Mouse (Mus musculus): ENCODE data around the gene Sema6c. TPM values are rescaled to one million over a fixed set of nuclear protein-coding genes. Genes with fewer than 3 reads are reported as not detected.
A peak's percentile ranks its signal among the peaks of the same experiment; 100 is the strongest.

The Sema6c gene
- total and polyA plus RNA-seq, 2 experiments: 0.65 to 2.9 TPM

GRCm38 (mm10) chr3:95217255-95218134 is 57.2 kb downstream of the Sema6c start, which contains the start of gene Gabpb2:
Gene Gabpb2, minus strand, starts transcription at chr3:95217916.
- Histone ChIP-seq H3K36me3 (ENCODE audit: control insufficient read depth, insufficient read depth, low read length) (peaks cover 4% of the 10 kb centered on the region), H3K27me3 (ENCODE audit: control insufficient read depth, insufficient read depth, low read length) (no peaks in the 10 kb centered on the region), H3K27ac (replicated peaks; ENCODE audit: insufficient read depth, low read depth, low read length) (peak within 1 kb of the TSS; percentile 74), H3K79me2 (ENCODE audit: control insufficient read depth, insufficient read depth, low read length) (peaks cover 4% of the 10 kb centered on the region; the same call in 1 of the 2 replicates), H3K4me1 (ENCODE audit: control insufficient read depth, insufficient read depth, low read length) (peaks cover 11% of the 10 kb centered on the region), H3K4me3 (ENCODE audit: insufficient read depth, low read depth, low read length) (peak within 1 kb of the TSS; percentile 74), H3K9ac (ENCODE audit: low read depth, low read length) (peak within 1 kb of the TSS; percentile 76)
- peak; percentile 83 for DNase-seq (ENCODE audit: extremely low read depth, low read depth, low spot score)
- under 1% methylated on average over 56 of the region's 56 CpGs for WGBS
- TF ChIP-seq POLR2A (IDR thresholded peaks at IDR 0.05; ENCODE audit: extremely low read depth, insufficient read depth, low read length) (0 out of 2 replicates have a peak, but pooled peaks have one; percentile 48), CTCF (IDR thresholded peaks at IDR 0.05; ENCODE audit: low read depth, low read length) (peak; percentile 88)

DNA sequence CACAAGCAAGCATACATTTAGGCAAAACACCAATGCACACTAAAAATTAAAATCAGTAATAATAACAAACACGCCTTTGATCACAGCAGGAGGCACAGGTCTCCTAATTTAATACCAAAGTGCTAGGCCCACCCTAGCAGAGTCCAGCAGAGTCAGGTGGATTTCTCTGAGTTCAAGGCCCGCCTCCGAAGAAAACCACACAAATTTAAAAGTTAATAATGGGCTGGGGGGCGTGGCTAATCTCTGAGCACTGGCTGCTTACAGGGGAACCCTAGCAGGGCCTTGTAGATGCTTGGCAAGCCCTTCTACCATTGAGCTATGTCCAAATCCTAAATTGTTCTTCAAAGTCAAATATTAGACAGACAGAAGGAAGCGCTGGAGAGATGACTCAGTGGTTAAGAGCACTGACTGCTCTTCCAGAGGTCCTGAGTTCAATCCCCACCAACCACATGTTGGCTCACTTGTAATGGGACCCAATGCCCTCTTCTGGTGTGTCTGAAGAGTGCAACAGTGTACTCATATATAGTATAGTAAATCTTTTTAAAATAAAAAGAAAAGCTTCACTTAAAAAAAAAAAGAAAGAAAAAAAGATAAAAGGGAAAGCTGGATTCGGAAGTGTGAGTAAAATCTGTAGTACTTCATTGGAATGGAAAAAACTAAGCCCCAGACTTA is 58.3 kb downstream of the Sema6c start:
- Histone ChIP-seq H3K79me2 (ENCODE audit: control insufficient read depth, insufficient read depth, low read length) (peaks cover 4% of the 10 kb centered on the region; the same call in 1 of the 2 replicates), H3K9ac (ENCODE audit: low read depth, low read length) (no peak overlapping the region), H3K27me3 (ENCODE audit: control insufficient read depth, insufficient read depth, low read length) (no peaks in the 10 kb centered on the region), H3K4me3 (ENCODE audit: insufficient read depth, low read depth, low read length) (no peak overlapping the region), H3K36me3 (ENCODE audit: control insufficient read depth, insufficient read depth, low read length) (peaks cover 4% of the 10 kb centered on the region), H3K4me1 (ENCODE audit: control insufficient read depth, insufficient read depth, low read length) (peaks cover 11% of the 10 kb centered on the region), H3K27ac (replicated peaks; ENCODE audit: insufficient read depth, low read depth, low read length) (no peak overlapping the region)
- 68% methylated on average over 6 of the region's 6 CpGs for WGBS
- DNase-seq (ENCODE audit: extremely low read depth, low read depth, low spot score): no peak
- no peak for TF ChIP-seq POLR2A (IDR thresholded peaks at IDR 0.05; ENCODE audit: extremely low read depth, insufficient read depth, low read length)
- no peak for TF ChIP-seq CTCF (IDR thresholded peaks at IDR 0.05; ENCODE audit: low read depth, low read length)

- 84% methylated on average over 2 of the region's 2 CpGs for WGBS
- no peak for TF ChIP-seq CTCF (IDR thresholded peaks at IDR 0.05; ENCODE audit: low read depth, low read length)
- no peak for TF ChIP-seq POLR2A (IDR thresholded peaks at IDR 0.05; ENCODE audit: extremely low read depth, insufficient read depth, low read length)
- H3K4me1 ChIP-seq (ENCODE audit: control insufficient read depth, insufficient read depth, low read length): peaks cover 2% of the 10 kb centered on the region; the same call in 1 of the 2 replicates
- H3K27ac ChIP-seq (replicated peaks; ENCODE audit: insufficient read depth, low read depth, low read length): no peak overlapping the region
- H3K79me2 ChIP-seq (ENCODE audit: control insufficient read depth, insufficient read depth, low read length): no peaks in the 10 kb centered on the region
- no peaks in the 10 kb centered on the region for H3K27me3 ChIP-seq (ENCODE audit: control insufficient read depth, insufficient read depth, low read length)
- H3K4me3 ChIP-seq (ENCODE audit: insufficient read depth, low read depth, low read length): no peak overlapping the region
- DNase-seq (ENCODE audit: extremely low read depth, low read depth, low spot score): no peak
- H3K9ac ChIP-seq (ENCODE audit: low read depth, low read length): no peak overlapping the region
- no peaks in the 10 kb centered on the region for H3K36me3 ChIP-seq (ENCODE audit: control insufficient read depth, insufficient read depth, low read length)
Measured at GRCm38 (mm10) chr3:95223041-95223440, 62.8 kb downstream of the Sema6c start.

Other genes with a start within 250 kb of the Sema6c start
- 631 and 642 TPM in 2 replicates for gene Selenbp1, start 227.4 kb upstream of the Sema6c start, total RNA-seq (2014; rRNA removed)
- gene Selenbp1, start 227.4 kb upstream of the Sema6c start, polyA plus RNA-seq (2012; rRNA removed): 641 and 744 TPM in 2 replicates
- 6.4 and 7.0 TPM in 2 replicates for gene Rfx5, start 206.4 kb upstream of the Sema6c start, total RNA-seq (2014; rRNA removed)
- gene Rfx5, start 206.4 kb upstream of the Sema6c start, polyA plus RNA-seq (2012; rRNA removed): 6.0 and 7.1 TPM in 2 replicates
- gene Pi4kb, start 185.7 kb upstream of the Sema6c start, total RNA-seq (2014; rRNA removed): 26.5 and 30.8 TPM in 2 replicates
- 25.3 and 26.0 TPM in 2 replicates for gene Pi4kb, start 185.7 kb upstream of the Sema6c start, polyA plus RNA-seq (2012; rRNA removed)
- gene Zfp687, start 145.0 kb upstream of the Sema6c start, total RNA-seq (2014; rRNA removed): 2.1 and 3.2 TPM in 2 replicates
- 6.8 and 8.8 TPM in 2 replicates for gene Zfp687, start 145.0 kb upstream of the Sema6c start, polyA plus RNA-seq (2012; rRNA removed)
- gene Psmd4, start 117.8 kb upstream of the Sema6c start, total RNA-seq (2014; rRNA removed): 140 and 156 TPM in 2 replicates
- gene Psmd4, start 117.8 kb upstream of the Sema6c start, polyA plus RNA-seq (2012; rRNA removed): 132 and 134 TPM in 2 replicates
- gene Pip5k1a, start 53.5 kb upstream of the Sema6c start, total RNA-seq (2014; rRNA removed): 4.5 and 5.6 TPM in 2 replicates
- 5.2 and 6.7 TPM in 2 replicates for gene Pip5k1a, start 53.5 kb upstream of the Sema6c start, polyA plus RNA-seq (2012; rRNA removed)
- gene Vps72, start 49.4 kb upstream of the Sema6c start, total RNA-seq (2014; rRNA removed): 9.9 and 12.7 TPM in 2 replicates
- 25.1 and 27.4 TPM in 2 replicates for gene Vps72, start 49.4 kb upstream of the Sema6c start, polyA plus RNA-seq (2012; rRNA removed)
- gene Tmod4, start 36.0 kb upstream of the Sema6c start, total RNA-seq (2014; rRNA removed): 0.65 TPM in 1 of 2 replicates, not detected in the other
- gene Tmod4, start 36.0 kb upstream of the Sema6c start, polyA plus RNA-seq (2012; rRNA removed): 0.25 TPM in 1 of 2 replicates, not detected in the other
- 12.6 and 13.3 TPM in 2 replicates for gene Scnm1, start 26.4 kb upstream of the Sema6c start, total RNA-seq (2014; rRNA removed)
- 15.2 and 17.7 TPM in 2 replicates for gene Scnm1, start 26.4 kb upstream of the Sema6c start, polyA plus RNA-seq (2012; rRNA removed)
- gene Lysmd1, start 26.4 kb upstream of the Sema6c start, total RNA-seq (2014; rRNA removed): 7.0 and 7.9 TPM in 2 replicates
- gene Lysmd1, start 26.4 kb upstream of the Sema6c start, polyA plus RNA-seq (2012; rRNA removed): 6.1 and 6.5 TPM in 2 replicates
- 2.3 and 2.8 TPM in 2 replicates for gene Tnfaip8l2, start 18.1 kb upstream of the Sema6c start, total RNA-seq (2014; rRNA removed)
- gene Tnfaip8l2, start 18.1 kb upstream of the Sema6c start, polyA plus RNA-seq (2012; rRNA removed): 2.7 and 4.0 TPM in 2 replicates
- gene Gabpb2, start 57.5 kb downstream of the Sema6c start, total RNA-seq (2014; rRNA removed): 13.7 and 17.6 TPM in 2 replicates
- gene Gabpb2, start 57.5 kb downstream of the Sema6c start, polyA plus RNA-seq (2012; rRNA removed): 4.4 and 6.1 TPM in 2 replicates
- gene Cdc42se1, start 68.3 kb downstream of the Sema6c start, total RNA-seq (2014; rRNA removed): 8.9 and 12.3 TPM in 2 replicates
- 12.4 and 13.1 TPM in 2 replicates for gene Cdc42se1, start 68.3 kb downstream of the Sema6c start, polyA plus RNA-seq (2012; rRNA removed)
- gene Mllt11, start 71.7 kb downstream of the Sema6c start, total RNA-seq (2014; rRNA removed): 0.81 and 0.83 TPM in 2 replicates
- 0.81 and 1.4 TPM in 2 replicates for gene Mllt11, start 71.7 kb downstream of the Sema6c start, polyA plus RNA-seq (2012; rRNA removed)
- gene Gm128, start 81.1 kb downstream of the Sema6c start, total RNA-seq (2014; rRNA removed): 0.09 TPM in 1 of 2 replicates, not detected in the other
- gene Gm128, start 81.1 kb downstream of the Sema6c start, polyA plus RNA-seq (2012; rRNA removed): 0.06 TPM in 1 of 2 replicates, not detected in the other
- gene Bnipl, start 90.7 kb downstream of the Sema6c start, total RNA-seq (2014; rRNA removed): 0.07 TPM in 1 of 2 replicates, not detected in the other
- 0.16 TPM in 1 of 2 replicates, not detected in the other for gene Bnipl, start 90.7 kb downstream of the Sema6c start, polyA plus RNA-seq (2012; rRNA removed)
- 56.6 and 63.6 TPM in 2 replicates for gene Mindy1, start 120.9 kb downstream of the Sema6c start, total RNA-seq (2014; rRNA removed)
- gene Mindy1, start 120.9 kb downstream of the Sema6c start, polyA plus RNA-seq (2012; rRNA removed): 122 and 137 TPM in 2 replicates
- gene Prune1, start 121.6 kb downstream of the Sema6c start, total RNA-seq (2014; rRNA removed): 7.6 and 7.8 TPM in 2 replicates
- 11.3 and 12.8 TPM in 2 replicates for gene Prune1, start 121.6 kb downstream of the Sema6c start, polyA plus RNA-seq (2012; rRNA removed)
- 0.54 and 0.55 TPM in 2 replicates for gene Anxa9, start 146.7 kb downstream of the Sema6c start, total RNA-seq (2014; rRNA removed)
- gene Anxa9, start 146.7 kb downstream of the Sema6c start, polyA plus RNA-seq (2012; rRNA removed): 0.47 and 0.91 TPM in 2 replicates
- gene Cers2, start 154.3 kb downstream of the Sema6c start, total RNA-seq (2014; rRNA removed): 283 and 284 TPM in 2 replicates
- gene Cers2, start 154.3 kb downstream of the Sema6c start, polyA plus RNA-seq (2012; rRNA removed): 266 and 271 TPM in 2 replicates
- gene Setdb1, start 196.7 kb downstream of the Sema6c start, total RNA-seq (2014; rRNA removed): 13.3 and 15.7 TPM in 2 replicates
- 6.3 and 8.6 TPM in 2 replicates for gene Setdb1, start 196.7 kb downstream of the Sema6c start, polyA plus RNA-seq (2012; rRNA removed)
- not detected in 2 replicates for gene 4930558C23Rik, start 242.4 kb downstream of the Sema6c start, total RNA-seq (2014; rRNA removed)
- not detected in 2 replicates for gene 4930558C23Rik, start 242.4 kb downstream of the Sema6c start, polyA plus RNA-seq (2012; rRNA removed)

Data from liver, adult 2 months (tissue).